Mouse (Mus musculus) cortical plate, adult 2 months (tissue): ENCODE measurements around the gene Crebzf.

Experiments
- CTCF ChIP-seq: fragments of 200-500 bp; IDR thresholded peaks from 2 replicates; pipeline ENCODE4 v1.5.1; 2011; ENCODE audit warnings: mild to moderate bottlenecking, control low read depth, low read length; ENCODE audit not compliant: insufficient read depth; ENCODE audit errors: extremely low read depth
- POLR2A ChIP-seq: fragments of 200-500 bp; IDR thresholded peaks from 2 replicates; pipeline ENCODE4 v1.6.1; 2011; ENCODE audit warnings: mild to moderate bottlenecking, low read length, control low read depth; ENCODE audit not compliant: insufficient read depth; ENCODE audit errors: extremely low read depth

GRCm38 (mm10) chr7:90426020-90427001 is 16.2 kb upstream of the Crebzf start, which contains the start of gene Ccdc89:
- TF ChIP-seq CTCF = no peak
- peak; percentile 33; the same call in 1 of the 2 replicates for TF ChIP-seq POLR2A
